Mouse (Mus musculus): ENCODE measurements around the gene Arntl2. TPM values are rescaled to one million over a fixed set of nuclear protein-coding genes. Genes with fewer than 3 reads are reported as not detected.

The Arntl2 gene
- polyA plus RNA-seq, 1 experiment from 2014 or later, result 4.1 TPM

GRCm38 (mm10) chr6:146755679-146756078 is 40.2 kb upstream of the Arntl2 start:
- 92% methylated on average over 4 of the region's 4 CpGs for WGBS
- H3K4me1 ChIP-seq (ENCODE audit: control insufficient read depth, insufficient read depth, low read length), result peaks cover 20% of the 10 kb centered on the region
- H3K36me3 ChIP-seq (ENCODE audit: control insufficient read depth, insufficient read depth, low read length), result no peaks in the 10 kb centered on the region
- no peak overlapping the region for H3K4me3 ChIP-seq (ENCODE audit: low read depth, low read length)
- H3K9ac ChIP-seq (ENCODE audit: low read depth, low read length), result no peak overlapping the region
- H3K27me3 ChIP-seq (replicated peaks; ENCODE audit: control insufficient read depth, insufficient read depth, low read length), result no peaks in the 10 kb centered on the region
- no peak for DNase-seq (ENCODE audit: low spot score)
- no peak overlapping the region for H3K4me2 ChIP-seq (ENCODE audit: low read depth, low read length)
- no peak overlapping the region for H3K27ac ChIP-seq (replicated peaks; ENCODE audit: low read depth, low read length)
- ATAC-seq (ENCODE audit: low read depth), result no peak
- H3K9me3 ChIP-seq (ENCODE audit: control insufficient read depth, low read length), result no peaks in the 10 kb centered on the region

GRCm38 (mm10) chr6:146759027-146759426 is 36.8 kb upstream of the Arntl2 start:
- Histone ChIP-seq H3K9me3 (ENCODE audit: control insufficient read depth, low read length) (no peaks in the 10 kb centered on the region), H3K4me1 (ENCODE audit: control insufficient read depth, insufficient read depth, low read length) (peaks cover 9% of the 10 kb centered on the region; the same call in 1 of the 2 replicates), H3K27ac (replicated peaks; ENCODE audit: low read depth, low read length) (no peak overlapping the region), H3K4me3 (ENCODE audit: low read depth, low read length) (no peak overlapping the region), H3K9ac (ENCODE audit: low read depth, low read length) (no peak overlapping the region), H3K36me3 (ENCODE audit: control insufficient read depth, insufficient read depth, low read length) (no peaks in the 10 kb centered on the region), H3K27me3 (replicated peaks; ENCODE audit: control insufficient read depth, insufficient read depth, low read length) (no peaks in the 10 kb centered on the region), H3K4me2 (ENCODE audit: low read depth, low read length) (no peak overlapping the region)
- no peak for ATAC-seq (ENCODE audit: low read depth)
- WGBS, result 94% methylated on average over 2 of the region's 2 CpGs
- DNase-seq (ENCODE audit: low spot score), result no peak

GRCm38 (mm10) chr6:146760022-146760421 is 35.8 kb upstream of the Arntl2 start:
- 97% methylated on average over 2 of the region's 2 CpGs for WGBS
- ATAC-seq (ENCODE audit: low read depth), result no peak

GRCm38 (mm10) chr6:146760736-146761135 is 35.1 kb upstream of the Arntl2 start:
- 74% methylated on average over 4 of the region's 4 CpGs for WGBS
- Histone ChIP-seq H3K27me3 (replicated peaks; ENCODE audit: control insufficient read depth, insufficient read depth, low read length) (no peaks in the 10 kb centered on the region), H3K36me3 (ENCODE audit: control insufficient read depth, insufficient read depth, low read length) (no peaks in the 10 kb centered on the region), H3K9ac (ENCODE audit: low read depth, low read length) (no peak overlapping the region), H3K4me1 (ENCODE audit: control insufficient read depth, insufficient read depth, low read length) (0 out of 2 replicates have a peak, but pooled peaks cover 3% of the 10 kb centered on the region), H3K9me3 (ENCODE audit: control insufficient read depth, low read length) (no peaks in the 10 kb centered on the region), H3K4me3 (ENCODE audit: low read depth, low read length) (no peak overlapping the region), H3K27ac (replicated peaks; ENCODE audit: low read depth, low read length) (no peak overlapping the region), H3K4me2 (ENCODE audit: low read depth, low read length) (no peak overlapping the region)
- no peak for DNase-seq (ENCODE audit: low spot score)
- no peak for ATAC-seq (ENCODE audit: low read depth)

More at GRCm38 (mm10) chr6:146760022-146760421, 35.8 kb upstream of the Arntl2 start:
- H3K4me3 ChIP-seq (ENCODE audit: low read depth, low read length), result no peak overlapping the region
- no peaks in the 10 kb centered on the region for H3K27me3 ChIP-seq (replicated peaks; ENCODE audit: control insufficient read depth, insufficient read depth, low read length)
- no peak for DNase-seq (ENCODE audit: low spot score)
- H3K9ac ChIP-seq (ENCODE audit: low read depth, low read length), result no peak overlapping the region
- 0 out of 2 replicates have a peak, but pooled peaks cover 3% of the 10 kb centered on the region for H3K4me1 ChIP-seq (ENCODE audit: control insufficient read depth, insufficient read depth, low read length)
- H3K27ac ChIP-seq (replicated peaks; ENCODE audit: low read depth, low read length), result no peak overlapping the region
- H3K36me3 ChIP-seq (ENCODE audit: control insufficient read depth, insufficient read depth, low read length), result no peaks in the 10 kb centered on the region
- H3K9me3 ChIP-seq (ENCODE audit: control insufficient read depth, low read length), result no peaks in the 10 kb centered on the region
- no peak overlapping the region for H3K4me2 ChIP-seq (ENCODE audit: low read depth, low read length)

GRCm38 (mm10) chr6:146762264-146762898 is 33.5 kb upstream of the Arntl2 start:
- no peak for ATAC-seq (ENCODE audit: low read depth)
- H3K36me3 ChIP-seq (ENCODE audit: control insufficient read depth, insufficient read depth, low read length), result peaks cover 13% of the 10 kb centered on the region; the same call in 1 of the 2 replicates
- H3K9me3 ChIP-seq (ENCODE audit: control insufficient read depth, low read length), result no peaks in the 10 kb centered on the region
- no peaks in the 10 kb centered on the region for H3K4me1 ChIP-seq (ENCODE audit: control insufficient read depth, insufficient read depth, low read length)
- no peak overlapping the region for H3K27ac ChIP-seq (replicated peaks; ENCODE audit: low read depth, low read length)
- H3K4me3 ChIP-seq (ENCODE audit: low read depth, low read length), result no peak overlapping the region
- WGBS, result 58% methylated on average over 5 of the region's 5 CpGs
- no peaks in the 10 kb centered on the region for H3K27me3 ChIP-seq (replicated peaks; ENCODE audit: control insufficient read depth, insufficient read depth, low read length)
- H3K9ac ChIP-seq (ENCODE audit: low read depth, low read length), result no peak overlapping the region
- DNase-seq (ENCODE audit: low spot score), result no peak
- H3K4me2 ChIP-seq (ENCODE audit: low read depth, low read length), result no peak overlapping the region

GRCm38 (mm10) chr6:146764593-146764992 is 31.3 kb upstream of the Arntl2 start:
- Histone ChIP-seq H3K36me3 (ENCODE audit: control insufficient read depth, insufficient read depth, low read length) (peaks cover 32% of the 10 kb centered on the region), H3K4me3 (ENCODE audit: low read depth, low read length) (no peak overlapping the region), H3K9me3 (ENCODE audit: control insufficient read depth, low read length) (no peaks in the 10 kb centered on the region), H3K27ac (replicated peaks; ENCODE audit: low read depth, low read length) (no peak overlapping the region), H3K9ac (ENCODE audit: low read depth, low read length) (no peak overlapping the region), H3K4me1 (ENCODE audit: control insufficient read depth, insufficient read depth, low read length) (no peaks in the 10 kb centered on the region), H3K27me3 (replicated peaks; ENCODE audit: control insufficient read depth, insufficient read depth, low read length) (no peaks in the 10 kb centered on the region), H3K4me2 (ENCODE audit: low read depth, low read length) (no peak overlapping the region)
- no peak for ATAC-seq (ENCODE audit: low read depth)
- no peak for DNase-seq (ENCODE audit: low spot score)
- WGBS, result 58% methylated on average over 2 of the region's 2 CpGs

GRCm38 (mm10) chr6:146765270-146765669 is 30.6 kb upstream of the Arntl2 start:
- H3K4me1 ChIP-seq (ENCODE audit: control insufficient read depth, insufficient read depth, low read length), result no peaks in the 10 kb centered on the region
- H3K9ac ChIP-seq (ENCODE audit: low read depth, low read length), result no peak overlapping the region
- no peaks in the 10 kb centered on the region for H3K9me3 ChIP-seq (ENCODE audit: control insufficient read depth, low read length)
- WGBS, result 76% methylated on average over 4 of the region's 4 CpGs
- no peak overlapping the region for H3K27ac ChIP-seq (replicated peaks; ENCODE audit: low read depth, low read length)
- H3K4me2 ChIP-seq (ENCODE audit: low read depth, low read length), result no peak overlapping the region
- H3K27me3 ChIP-seq (replicated peaks; ENCODE audit: control insufficient read depth, insufficient read depth, low read length), result no peaks in the 10 kb centered on the region
- ATAC-seq (ENCODE audit: low read depth) (no peak), DNase-seq (ENCODE audit: low spot score) (no peak)
- H3K36me3 ChIP-seq (ENCODE audit: control insufficient read depth, insufficient read depth, low read length), result peaks cover 39% of the 10 kb centered on the region
- no peak overlapping the region for H3K4me3 ChIP-seq (ENCODE audit: low read depth, low read length)

GRCm38 (mm10) chr6:146768813-146769404 is 26.9 kb upstream of the Arntl2 start:
- ATAC-seq (ENCODE audit: low read depth), result no peak
- H3K4me2 ChIP-seq (ENCODE audit: low read depth, low read length), result no peak overlapping the region
- WGBS, result 90% methylated on average over 10 of the region's 10 CpGs

More at GRCm38 (mm10) chr6:146768813-146769404, 26.9 kb upstream of the Arntl2 start:
- Histone ChIP-seq H3K4me1 (ENCODE audit: control insufficient read depth, insufficient read depth, low read length) (no peaks in the 10 kb centered on the region), H3K27me3 (replicated peaks; ENCODE audit: control insufficient read depth, insufficient read depth, low read length) (no peaks in the 10 kb centered on the region), H3K4me3 (ENCODE audit: low read depth, low read length) (no peak overlapping the region), H3K9ac (ENCODE audit: low read depth, low read length) (no peak overlapping the region), H3K36me3 (ENCODE audit: control insufficient read depth, insufficient read depth, low read length) (peaks cover 64% of the 10 kb centered on the region), H3K9me3 (ENCODE audit: control insufficient read depth, low read length) (no peaks in the 10 kb centered on the region), H3K27ac (replicated peaks; ENCODE audit: low read depth, low read length) (no peak overlapping the region)
- DNase-seq (ENCODE audit: low spot score), result no peak

Data from embryonic facial prominence, embryonic 14.5 days (tissue).